28 mouse cellular contexts compared by ENCODE assay signal in genomic region chr2:163100551-163100950, GRCm38 (mm10). TPM values are rescaled to one million over a fixed set of nuclear protein-coding genes. Genes with fewer than 3 reads are reported as not detected.
DNase-seq lines count a peak whose midpoint lies in the region; ATAC-seq and TF ChIP-seq lines count a peak whose summit lies in the region.
"Had no signal": no experiment of that assay in that cellular context is flagged by ENCODE, and none has a peak within 500 bp of the region (broad histone marks: within the 10 kb centered on the region; RNA-seq: fewer than 3 reads in every experiment).

No protein-coding gene starts in this region.

- TF ChIP-seq CTCF in liver, adult 2 months (IDR thresholded peaks at IDR 0.05; ENCODE audit: low read depth, low read length), result no peak
- no peak for TF ChIP-seq CTCF in intestine, postnatal 0 days (IDR thresholded peaks at IDR 0.05; ENCODE audit: low read depth)

- no peak for TF ChIP-seq POLR2A in liver, adult 2 months (IDR thresholded peaks at IDR 0.05; ENCODE audit: extremely low read depth, insufficient read depth, low read length)

- H3K4me3 ChIP-seq in liver, adult 2 months (ENCODE audit: insufficient read depth, low read depth, low read length), result no peak overlapping the region
- no peak overlapping the region for H3K4me3 ChIP-seq in liver, embryonic 11.5 days (ENCODE audit: low read depth, low read length)
- no peak overlapping the region for H3K4me3 ChIP-seq in intestine, postnatal 0 days (ENCODE audit: low read depth, low read length)
- H3K4me3 ChIP-seq: embryonic facial prominence, embryonic 12.5 days; forebrain, embryonic 15.5 days; heart, adult 2 months; heart, embryonic 15.5 days; hindbrain, embryonic 10.5 days had no signal

- H3K9me3 ChIP-seq in liver, embryonic 11.5 days (ENCODE audit: control insufficient read depth, low read length), result no peaks in the 10 kb centered on the region
- H3K9me3 ChIP-seq in intestine, postnatal 0 days (ENCODE audit: control insufficient read depth), result no peaks in the 10 kb centered on the region
- H3K9me3 ChIP-seq: embryonic facial prominence, embryonic 12.5 days; forebrain, embryonic 15.5 days; G1E; heart, embryonic 15.5 days; hindbrain, embryonic 10.5 days had no signal

- H3K27ac ChIP-seq in liver, adult 2 months (replicated peaks; ENCODE audit: insufficient read depth, low read depth, low read length), result peak overlapping the region; percentile 38
- H3K27ac ChIP-seq in liver, embryonic 11.5 days (ENCODE audit: low read depth, low read length), result no peak overlapping the region
- no peak overlapping the region for H3K27ac ChIP-seq in intestine, postnatal 0 days (ENCODE audit: low read depth, low read length)
- H3K27ac ChIP-seq: embryonic facial prominence, embryonic 12.5 days; forebrain, embryonic 15.5 days; heart, adult 2 months; heart, embryonic 15.5 days; hindbrain, embryonic 10.5 days had no signal

- no peaks in the 10 kb centered on the region for H3K36me3 ChIP-seq in liver, adult 2 months (ENCODE audit: control insufficient read depth, insufficient read depth, low read length)
- H3K36me3 ChIP-seq in liver, embryonic 11.5 days (ENCODE audit: control insufficient read depth, insufficient read depth, low read length), result no peaks in the 10 kb centered on the region
- H3K36me3 ChIP-seq in intestine, postnatal 0 days (ENCODE audit: control insufficient read depth, insufficient read depth), result no peaks in the 10 kb centered on the region
- H3K36me3 ChIP-seq: embryonic facial prominence, embryonic 12.5 days; forebrain, embryonic 15.5 days; G1E; heart, embryonic 15.5 days; hindbrain, embryonic 10.5 days had no signal

- H3K4me1 ChIP-seq in liver, adult 2 months (ENCODE audit: control insufficient read depth, insufficient read depth, low read length), result peaks cover 15% of the 10 kb centered on the region
- H3K4me1 ChIP-seq in liver, embryonic 11.5 days (replicated peaks; ENCODE audit: control insufficient read depth, insufficient read depth, low read length), result 0 out of 2 replicates have a peak, but pooled peaks cover 3% of the 10 kb centered on the region
- no peaks in the 10 kb centered on the region for H3K4me1 ChIP-seq in intestine, postnatal 0 days (replicated peaks; ENCODE audit: control insufficient read depth, insufficient read depth, low read length)

- H3K9ac ChIP-seq in liver, adult 2 months (ENCODE audit: low read depth, low read length), result 0 out of 2 replicates have a peak overlapping the region, but pooled peaks have one; percentile 12
- no peak overlapping the region for H3K9ac ChIP-seq in liver, embryonic 11.5 days (ENCODE audit: low read depth, low read length)
- H3K9ac ChIP-seq in intestine, postnatal 0 days (ENCODE audit: low read depth, low read length), result no peak overlapping the region
- H3K9ac ChIP-seq: embryonic facial prominence, embryonic 12.5 days; forebrain, embryonic 15.5 days; heart, embryonic 15.5 days had no signal

- H3K79me2 ChIP-seq in liver, adult 2 months (ENCODE audit: control insufficient read depth, insufficient read depth, low read length), result no peaks in the 10 kb centered on the region

- no peaks in the 10 kb centered on the region for H3K27me3 ChIP-seq in liver, adult 2 months (ENCODE audit: control insufficient read depth, insufficient read depth, low read length)
- H3K27me3 ChIP-seq in liver, embryonic 11.5 days (replicated peaks; ENCODE audit: control insufficient read depth, insufficient read depth, low read length), result 0 out of 2 replicates have a peak, but pooled peaks cover 2% of the 10 kb centered on the region
- no peaks in the 10 kb centered on the region for H3K27me3 ChIP-seq in intestine, postnatal 0 days (replicated peaks; ENCODE audit: control insufficient read depth, insufficient read depth, low read length)
- H3K27me3 ChIP-seq: embryonic facial prominence, embryonic 12.5 days; heart, embryonic 15.5 days had no signal

- peak; percentile 90 for DNase-seq in liver, adult 2 months (ENCODE audit: extremely low read depth, low read depth, low spot score)
- DNase-seq in liver, embryonic 11.5 days (ENCODE audit: low spot score), result no peak
- DNase-seq in lung, postnatal 25 days (ENCODE audit: low spot score), result peak; percentile 20
- no peak for DNase-seq in lung, postnatal 4 days
- no peak for DNase-seq in spleen, postnatal 10 days (ENCODE audit: low spot score in 2 of 2)
- DNase-seq: adrenal gland, postnatal 10 days; B cell, adult 2 months; cerebellum, adult 11 months; cerebellum, adult 8-10 months; cerebellum, postnatal 14 days; gastrocnemius, postnatal 10 days; heart, adult 2 months; heart, postnatal 14 days had no signal

- no peak for ATAC-seq in liver, embryonic 11.5 days (replicated peaks; ENCODE audit: low FRiP score)
- ATAC-seq in megakaryocyte, adult 5-6 weeks (ENCODE audit: poor library complexity, severe bottlenecking), result peak; percentile 32; the same call in 1 of the 2 replicates
- ATAC-seq in intestine, postnatal 0 days, result no peak
- ATAC-seq: CD4-positive, CD25-positive, alpha-beta regulatory T cell, adult 4 months; forebrain, embryonic 15.5 days had no signal

- no peak overlapping the region for H3K4me2 ChIP-seq in liver, embryonic 11.5 days
- no peak overlapping the region for H3K4me2 ChIP-seq in intestine, postnatal 0 days (replicated peaks; ENCODE audit: low read depth)
- H3K4me2 ChIP-seq: embryonic facial prominence, embryonic 12.5 days; forebrain, embryonic 15.5 days; heart, embryonic 11.5 days; heart, embryonic 15.5 days had no signal

- 13% methylated on average over 5 of the region's 5 CpGs for WGBS in liver, adult 2 months
- WGBS in liver, embryonic 11.5 days, result 67% methylated on average over 5 of the region's 5 CpGs
- 44% methylated on average over 5 of the region's 5 CpGs for WGBS in intestine, postnatal 0 days

RNA-seq across cellular contexts. Expression of gene Gtsf1l, which starts 12.9 kb away (rescaled TPM):
- not detected in 2 replicates for total RNA-seq in liver, adult 2 months (2014; rRNA removed)
- not detected in 2 replicates for polyA plus RNA-seq in liver, adult 2 months (2012; rRNA removed)
- not detected in 2 replicates for polyA plus RNA-seq in liver, embryonic 11.5 days (2014; fragmentation: Nextera tagmentation; extraction: Ambion mirVana)
- total RNA-seq in megakaryocyte, adult 5-6 weeks (2015), result not detected in 2 replicates
- not detected in 2 replicates for total RNA-seq in megakaryocyte, adult 5-6 weeks (2017)
- not detected in 2 replicates for polyA plus RNA-seq in intestine, postnatal 0 days (2015; fragmentation: Nextera tagmentation; extraction: Ambion mirVana)
- total RNA-seq: adrenal gland, postnatal 10 days; adrenal gland, postnatal 4 days; gastrocnemius, postnatal 10 days; gastrocnemius, postnatal 4 days; heart, adult 2 months; heart, postnatal 14 days had no signal
- polyA plus RNA-seq: brain, embryonic 14.5 days; CD4-positive, CD25-positive, alpha-beta regulatory T cell, adult 4 months; cortical plate, adult 2 months; embryonic facial prominence, embryonic 12.5 days; forebrain, embryonic 11.5 days; forebrain, embryonic 15.5 days; frontal cortex, adult 2 months; G1E; heart, embryonic 11.5 days; heart, embryonic 15.5 days; hindbrain, embryonic 10.5 days had no signal

RNA-seq across cellular contexts. Expression of gene Mybl2, which starts 46.1 kb away (rescaled TPM):
- total RNA-seq in liver, adult 2 months (2014; rRNA removed), result 0.09 and 0.54 TPM in 2 replicates
- polyA plus RNA-seq in liver, adult 2 months (2012; rRNA removed), result 0.29 and 0.31 TPM in 2 replicates
- polyA plus RNA-seq in liver, embryonic 11.5 days (2014; fragmentation: Nextera tagmentation; extraction: Ambion mirVana), result 69.2 and 70.9 TPM in 2 replicates
- 9.0 and 13.6 TPM in 2 replicates for total RNA-seq in megakaryocyte, adult 5-6 weeks (2015)
- total RNA-seq in megakaryocyte, adult 5-6 weeks (2017), result 21.9 and 33.7 TPM in 2 replicates
- polyA plus RNA-seq in intestine, postnatal 0 days (2015; fragmentation: Nextera tagmentation; extraction: Ambion mirVana), result 4.4 and 5.1 TPM in 2 replicates

Comparison
In these comparisons a context has a peak if more than half of its experiments do, and no peak if none do; other contexts are left out.
1. DNase-seq: peak in liver, adult 2 months (single experiment) and lung, postnatal 25 days (single experiment); none in liver, embryonic 11.5 days (single experiment), lung, postnatal 4 days (0 of 2) and spleen, postnatal 10 days (0 of 2).
2. RNA of gene Mybl2, which starts 46.1 kb away (polyA plus RNA-seq): 69.2 to 70.9 TPM in liver, embryonic 11.5 days; 4.4 to 5.1 TPM in intestine, postnatal 0 days and 0.29 to 0.31 TPM in liver, adult 2 months; every median in the first group is over 10 times any median in the second.